Mouse (Mus musculus) forebrain, embryonic 11.5 days (tissue): ENCODE measurements around the gene Lig4. TPM values are rescaled to one million over a fixed set of nuclear protein-coding genes. Genes with fewer than 3 reads are reported as not detected.

Source experiments
- ATAC-seq: fragments of 200-750 bp; cut with Nextera tagmentation; replicated peaks from 2 replicates; pipeline ENCODE4 v1.8.0; 2017; ENCODE audit warnings: moderate TSS enrichment; ENCODE audit not compliant: low FRiP score
- DNase-seq: peaks from one replicate; pipeline ENCODE4 v3.0.0-alpha.2; 2017; ENCODE audit warnings: low spot score
- H3K27ac ChIP-seq: fragments of 300-500 bp; sonication (generic); 2 replicates; pipeline ENCODE4 v1.5.1; 2014; ENCODE audit warnings: low read depth, low read length
- H3K27me3 ChIP-seq: fragments of 300-500 bp; sonication (generic); 2 replicates; pipeline ENCODE4 v1.6.1; 2014; ENCODE audit warnings: mild to moderate bottlenecking, low read length, mixed read lengths; ENCODE audit not compliant: control insufficient read depth, insufficient read depth
- H3K36me3 ChIP-seq: fragments of 300-500 bp; sonication (generic); 2 replicates; pipeline ENCODE4 v1.6.1; 2014; ENCODE audit warnings: mild to moderate bottlenecking, low read length, moderate library complexity, mixed read lengths; ENCODE audit not compliant: control insufficient read depth, insufficient read depth
- H3K4me1 ChIP-seq: fragments of 300-500 bp; sonication (generic); replicated peaks from 2 replicates; pipeline ENCODE4 v1.6.1; 2014; ENCODE audit warnings: low read length, mixed read lengths; ENCODE audit not compliant: control insufficient read depth, insufficient read depth
- H3K4me2 ChIP-seq: fragments of 300-500 bp; sonication (generic); 2 replicates; pipeline ENCODE4 v1.6.1; 2014; ENCODE audit warnings: low read depth, mild to moderate bottlenecking, low read length, moderate library complexity, mixed read lengths; ENCODE audit not compliant: severe bottlenecking
- H3K4me3 ChIP-seq: fragments of 300-500 bp; sonication (generic); 2 replicates; pipeline ENCODE4 v1.5.1; 2014; ENCODE audit warnings: low read depth, low read length
- H3K9ac ChIP-seq: fragments of 300-500 bp; sonication (generic); 2 replicates; pipeline ENCODE4 v1.6.1; 2014; ENCODE audit warnings: low read length
- H3K9me3 ChIP-seq: fragments of 300-500 bp; sonication (generic); 2 replicates; pipeline ENCODE4 v1.6.1; 2016; ENCODE audit warnings: low read length, mixed read lengths; ENCODE audit not compliant: control insufficient read depth
- WGBS: fragments of 180-500 bp; shearing (Covaris S2); extraction: QIAGEN DNeasy Blood & Tissue Kit; methylation state at CpG from one replicate; pipeline ENCODE4 v1.1.7; 2014; 5-methylcytosine and 5-hydroxymethylcytosine counted together
- polyA plus RNA-seq: library from polyadenylated mRNA; unstranded; fragments of >200 nt; fragmentation: Nextera tagmentation; extraction: Ambion mirVana; gene quantifications from 2 replicates; pipeline ENCODE4 v1.2.1, GENCODE M21; 2014

Gene Lig4
- polyA plus RNA-seq, 1 experiment from 2014 or later: 10.0 TPM

DNA sequence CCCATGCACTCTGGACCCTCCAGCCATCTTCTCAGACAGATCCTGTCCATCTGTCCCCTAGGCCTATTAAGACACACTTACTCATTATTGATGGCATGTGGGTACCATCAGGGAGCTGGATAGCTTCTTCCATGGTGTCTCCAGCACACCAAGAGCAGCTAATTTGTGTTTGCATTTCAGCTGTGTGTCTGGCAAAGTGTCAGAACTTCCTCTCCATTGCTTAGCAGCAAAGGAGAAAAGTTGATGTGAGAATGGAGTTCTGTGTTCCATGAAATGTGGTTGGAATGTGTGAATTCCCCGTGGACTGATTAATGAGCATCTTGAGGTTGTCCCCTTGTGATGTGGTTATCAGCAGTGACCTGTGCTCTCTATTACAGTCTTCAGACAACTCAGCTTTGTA, 2.3 kb upstream of the Lig4 start:
- Histone ChIP-seq H3K4me1 (peaks cover 11% of the 10 kb centered on the region; the same call in 1 of the 2 replicates), H3K36me3 (no peaks in the 10 kb centered on the region), H3K9me3 (no peaks in the 10 kb centered on the region), H3K27me3 (no peaks in the 10 kb centered on the region), H3K4me3 (no peak overlapping the region), H3K9ac (no peak overlapping the region), H3K27ac (no peak overlapping the region), H3K4me2 (no peak overlapping the region)
- WGBS: 85% methylated on average over 1 of the region's 1 CpGs
- no peak for DNase-seq
- ATAC-seq: no peak

DNA sequence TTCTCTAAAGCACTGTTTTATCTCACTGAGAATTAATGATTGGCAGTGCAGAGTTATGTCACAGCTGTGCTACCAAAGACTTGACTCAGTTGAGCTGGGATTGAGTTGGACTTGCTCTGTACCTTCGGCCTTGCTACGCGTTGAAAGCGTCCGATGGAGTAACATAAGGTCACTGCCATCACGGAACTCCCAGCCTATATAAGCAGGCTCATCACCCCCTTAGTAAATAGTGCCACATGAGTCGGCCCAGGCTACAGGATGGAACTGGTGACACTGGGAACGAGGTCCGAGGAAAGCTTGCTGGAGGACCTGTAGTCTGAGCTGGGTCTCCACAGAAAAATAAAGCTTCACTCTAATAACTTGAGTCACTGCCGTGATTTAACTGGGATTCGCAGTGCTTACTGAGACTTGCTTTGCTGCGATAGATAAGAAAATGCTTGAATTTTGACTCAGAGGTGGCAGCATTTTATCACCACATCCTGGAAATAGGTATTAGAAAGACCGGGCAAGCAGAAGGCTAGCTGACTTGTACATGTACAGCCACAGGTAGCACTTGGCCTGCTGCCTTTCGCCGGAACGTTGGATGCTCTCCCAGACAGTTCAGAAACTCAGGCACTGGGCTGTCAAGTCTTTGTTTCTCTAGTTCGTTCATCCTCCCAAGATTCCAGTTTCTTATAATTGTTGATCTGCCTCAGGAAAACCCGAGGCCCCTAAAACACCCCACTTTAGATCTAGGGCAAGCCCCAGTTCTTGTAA, 1.2 kb upstream of the Lig4 start:
- WGBS: 65% methylated on average over 18 of the region's 18 CpGs
- no peak overlapping the region for H3K27ac ChIP-seq

DNA sequence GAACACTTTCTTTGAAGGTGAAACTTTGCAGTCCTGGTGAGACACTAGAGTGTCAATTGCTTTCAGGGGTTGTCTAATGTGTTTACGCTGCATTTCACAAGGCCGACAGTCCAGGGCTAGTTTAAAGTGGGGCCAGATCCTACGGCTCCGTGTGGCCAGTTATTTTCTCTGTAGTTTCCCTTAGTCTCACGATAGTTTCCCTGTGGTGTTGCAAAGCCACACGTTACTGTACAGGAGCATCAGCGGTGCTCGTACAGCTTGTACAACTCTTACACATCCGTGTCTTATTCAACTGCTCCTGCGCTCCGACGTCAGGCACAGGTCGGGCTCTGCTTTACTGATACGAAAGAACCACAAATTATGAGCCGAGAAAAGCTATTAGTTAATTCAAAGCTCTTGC, 470 bp downstream of the Lig4 start:
- H3K27me3 ChIP-seq: no peaks in the 10 kb centered on the region
- peak overlapping the region; percentile 51 for H3K4me2 ChIP-seq
- peaks cover 6% of the 10 kb centered on the region; the same call in 1 of the 2 replicates for H3K36me3 ChIP-seq
- H3K4me3 ChIP-seq: peak overlapping the region; percentile 89
- H3K27ac ChIP-seq: no peak overlapping the region
- ATAC-seq: peak; percentile 2; the same call in 1 of the 2 replicates
- WGBS: 46% methylated on average over 15 of the region's 15 CpGs
- peaks cover 11% of the 10 kb centered on the region; the same call in 1 of the 2 replicates for H3K4me1 ChIP-seq
- H3K9me3 ChIP-seq: no peaks in the 10 kb centered on the region
- peak overlapping the region; percentile 89; the same call in 1 of the 2 replicates for H3K9ac ChIP-seq
- DNase-seq: peak; percentile 53

More for the DNA sequence above, 1.2 kb upstream of the Lig4 start:
- H3K9me3 ChIP-seq: no peaks in the 10 kb centered on the region
- no peaks in the 10 kb centered on the region for H3K36me3 ChIP-seq
- H3K9ac ChIP-seq: peak overlapping the region; percentile 89
- peak overlapping the region; percentile 89 for H3K4me3 ChIP-seq
- ATAC-seq (no peak), DNase-seq (no peak)
- peak overlapping the region; percentile 76 for H3K4me2 ChIP-seq
- H3K27me3 ChIP-seq: no peaks in the 10 kb centered on the region
- H3K4me1 ChIP-seq: peaks cover 11% of the 10 kb centered on the region; the same call in 1 of the 2 replicates

DNA sequence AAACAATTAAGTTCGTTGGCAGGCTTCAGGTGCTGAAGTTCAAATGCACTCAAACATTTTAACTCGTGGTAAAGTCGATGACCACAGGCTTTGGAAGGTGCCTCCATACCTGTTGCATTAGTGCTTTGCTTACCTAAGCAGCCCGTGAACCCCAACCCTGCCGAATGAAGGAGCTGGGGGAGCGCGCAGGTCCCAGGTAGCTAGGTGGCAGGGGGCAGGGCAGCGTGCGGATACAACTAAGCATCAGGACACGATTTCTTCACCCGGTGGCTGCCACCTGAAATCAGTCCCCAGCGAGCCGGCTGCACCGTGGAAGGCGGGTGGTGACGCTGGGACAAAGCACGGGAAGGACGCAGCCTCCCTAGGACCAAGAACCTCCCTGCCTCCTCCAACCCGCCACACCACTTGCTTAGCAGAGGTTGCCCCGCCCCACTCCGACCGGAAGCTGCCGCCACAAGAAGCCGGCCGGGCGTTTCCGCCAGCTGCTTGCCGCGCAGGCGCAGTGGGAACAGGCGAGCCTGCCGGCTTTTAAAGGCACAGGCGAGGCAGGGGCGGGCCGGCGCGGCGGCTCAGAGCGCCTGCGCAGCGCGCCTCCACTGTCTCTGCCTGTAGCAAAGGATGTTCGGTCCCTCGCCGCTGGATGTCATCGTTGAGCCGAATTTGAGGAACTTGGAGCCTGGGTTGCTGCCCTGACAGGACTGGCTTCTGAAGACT, 1.4 kb downstream of the Lig4 start:
- peaks cover 11% of the 10 kb centered on the region; the same call in 1 of the 2 replicates for H3K4me1 ChIP-seq
- no peaks in the 10 kb centered on the region for H3K27me3 ChIP-seq
- no peaks in the 10 kb centered on the region for H3K9me3 ChIP-seq
- H3K4me3 ChIP-seq: peak overlapping the region; percentile 70
- peak overlapping the region; percentile 71 for H3K4me2 ChIP-seq
- ATAC-seq: peak; percentile 95
- DNase-seq: peak; percentile 99
- H3K9ac ChIP-seq: peak overlapping the region; percentile 74
- H3K27ac ChIP-seq: no peak overlapping the region
- peaks cover 6% of the 10 kb centered on the region; the same call in 1 of the 2 replicates for H3K36me3 ChIP-seq
- WGBS: under 1% methylated on average over 47 of the region's 47 CpGs

DNA sequence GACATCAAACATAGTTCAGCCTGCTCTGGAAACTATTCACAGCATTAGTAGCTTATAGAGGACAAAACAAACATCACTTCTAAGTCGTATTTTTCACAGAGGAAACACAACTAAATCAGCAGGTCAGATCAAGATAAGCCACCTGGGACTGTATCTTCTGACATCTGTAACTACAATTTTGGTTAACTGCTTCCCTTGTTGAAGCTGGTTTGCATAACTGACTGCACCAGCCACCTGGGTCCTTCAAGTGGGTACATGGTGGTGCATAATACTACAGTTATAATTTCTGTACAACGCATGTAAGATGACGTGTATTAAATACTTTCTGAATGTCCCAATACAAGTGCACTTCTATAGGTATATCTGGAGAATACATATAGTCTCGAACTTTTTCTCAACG, 2.2 kb downstream of the Lig4 start:
- no peaks in the 10 kb centered on the region for H3K9me3 ChIP-seq
- ATAC-seq: no peak

DNA sequence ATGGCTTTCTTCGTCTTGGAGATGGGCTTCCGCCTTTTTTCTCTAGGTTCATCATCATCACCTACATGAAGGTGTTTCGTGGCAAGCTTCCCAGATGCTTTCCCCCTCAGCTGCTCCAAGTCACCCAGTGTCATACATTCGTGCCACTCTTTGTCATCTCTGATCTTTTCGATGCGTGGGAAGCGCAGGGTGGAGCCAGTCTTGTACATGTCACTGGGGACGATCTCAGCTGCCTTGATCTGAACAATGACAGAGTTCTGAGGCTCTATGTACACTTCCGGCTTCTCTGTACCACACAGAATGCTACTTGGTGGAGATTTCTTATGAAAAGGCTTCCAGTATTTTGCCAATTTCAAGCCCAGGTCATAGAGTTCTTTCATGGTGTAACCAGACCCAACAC, 5.6 kb downstream of the Lig4 start:
- DNase-seq (no peak), ATAC-seq (no peak)
- H3K27ac ChIP-seq: no peak overlapping the region
- no peaks in the 10 kb centered on the region for H3K9me3 ChIP-seq
- 98% methylated on average over 9 of the region's 9 CpGs for WGBS
- H3K4me1 ChIP-seq: peaks cover under 1% of the 10 kb centered on the region; the same call in 1 of the 2 replicates
- H3K4me3 ChIP-seq: no peak overlapping the region
- H3K27me3 ChIP-seq: no peaks in the 10 kb centered on the region
- peaks cover 6% of the 10 kb centered on the region; the same call in 1 of the 2 replicates for H3K36me3 ChIP-seq
- no peak overlapping the region for H3K9ac ChIP-seq
- H3K4me2 ChIP-seq: no peak overlapping the region

More for the DNA sequence above, 2.2 kb downstream of the Lig4 start:
- H3K27ac ChIP-seq: no peak overlapping the region
- peak overlapping the region; percentile 12; the same call in 1 of the 2 replicates for H3K9ac ChIP-seq
- DNase-seq: no peak
- peak overlapping the region; percentile 70 for H3K4me3 ChIP-seq
- H3K4me1 ChIP-seq: peaks cover 11% of the 10 kb centered on the region; the same call in 1 of the 2 replicates
- H3K4me2 ChIP-seq: peak overlapping the region; percentile 71
- H3K36me3 ChIP-seq: peaks cover 6% of the 10 kb centered on the region; the same call in 1 of the 2 replicates
- 51% methylated on average over 5 of the region's 5 CpGs for WGBS
- no peaks in the 10 kb centered on the region for H3K27me3 ChIP-seq

DNA sequence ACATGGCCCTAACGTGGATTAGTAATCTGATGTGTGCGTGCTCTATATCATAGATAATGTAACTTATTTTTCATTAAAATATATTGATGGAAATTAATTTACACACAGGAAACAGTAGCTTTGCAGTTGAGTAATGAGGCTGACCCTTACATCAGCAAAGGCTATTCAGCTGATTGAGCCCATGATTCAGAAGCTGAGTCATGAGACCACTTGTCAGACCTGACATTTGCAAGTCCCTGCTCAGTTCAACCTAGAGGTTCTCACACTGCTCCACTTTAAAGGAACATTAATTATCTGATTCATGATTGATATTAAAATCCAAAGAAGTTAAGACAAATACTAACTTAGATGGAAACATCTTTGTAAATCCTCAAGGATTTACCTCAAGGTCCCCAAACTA, 17.6 kb downstream of the Lig4 start:
- no peak for ATAC-seq
- WGBS: 90% methylated on average over 2 of the region's 2 CpGs
- H3K4me2 ChIP-seq: no peak overlapping the region

DNA sequence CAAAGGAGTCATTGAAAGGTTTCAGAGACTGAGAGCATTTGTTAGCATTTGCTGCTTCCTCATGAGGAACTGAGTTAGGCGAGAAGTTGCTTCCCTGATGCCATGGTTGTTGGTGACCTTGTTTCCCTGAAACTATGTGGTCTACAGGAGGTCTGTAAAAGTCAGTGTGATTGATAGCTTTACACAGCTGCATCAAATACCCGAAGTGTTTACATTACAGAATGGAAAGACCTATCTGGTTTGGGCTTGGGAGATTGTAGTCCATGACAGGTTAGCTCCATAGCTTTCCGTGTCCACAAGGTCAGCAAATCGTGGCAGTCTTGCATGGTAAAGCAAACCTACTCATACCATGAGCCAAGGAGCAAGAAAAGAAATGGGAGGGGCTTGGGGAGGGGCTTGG, 19.1 kb downstream of the Lig4 start:
- Histone ChIP-seq H3K9me3 (no peaks in the 10 kb centered on the region), H3K36me3 (no peaks in the 10 kb centered on the region)
- 77% methylated on average over 4 of the region's 4 CpGs for WGBS

More for the DNA sequence above, 17.6 kb downstream of the Lig4 start:
- no peaks in the 10 kb centered on the region for H3K36me3 ChIP-seq
- no peak for DNase-seq
- H3K9me3 ChIP-seq: no peaks in the 10 kb centered on the region
- H3K4me3 ChIP-seq: no peak overlapping the region
- no peak overlapping the region for H3K9ac ChIP-seq
- no peaks in the 10 kb centered on the region for H3K4me1 ChIP-seq
- H3K27ac ChIP-seq: no peak overlapping the region
- no peaks in the 10 kb centered on the region for H3K27me3 ChIP-seq

More for the DNA sequence above, 19.1 kb downstream of the Lig4 start:
- Histone ChIP-seq H3K27ac (no peak overlapping the region), H3K4me1 (no peaks in the 10 kb centered on the region), H3K4me3 (no peak overlapping the region), H3K4me2 (no peak overlapping the region), H3K9ac (no peak overlapping the region), H3K27me3 (no peaks in the 10 kb centered on the region)
- DNase-seq: no peak
- no peak for ATAC-seq
